Mouse (Mus musculus) liver, embryonic 11.5 days (tissue): ENCODE results near the gene Nmnat2. TPM values are rescaled to one million over a fixed set of nuclear protein-coding genes. Genes with fewer than 3 reads are reported as not detected.

Experiments used
- ATAC-seq: fragments of 200-750 bp; cut with Nextera tagmentation; replicated peaks from 2 replicates; pipeline ENCODE4 v1.8.0; 2017; ENCODE audit warnings: moderate number of reproducible peaks, mild to moderate bottlenecking, moderate TSS enrichment, moderate library complexity; ENCODE audit not compliant: low FRiP score
- DNase-seq: peaks from one replicate; pipeline ENCODE4 v3.0.0-alpha.2; 2017; ENCODE audit warnings: low spot score
- H3K27ac ChIP-seq: fragments of 300-500 bp; sonication (generic); 2 replicates; pipeline ENCODE4 v1.5.1; 2014; ENCODE audit warnings: mild to moderate bottlenecking, low read depth, low read length, control low read depth
- H3K27me3 ChIP-seq: fragments of 300-500 bp; sonication (generic); replicated peaks from 2 replicates; pipeline ENCODE4 v1.6.1; 2014; ENCODE audit warnings: low read length, mixed read lengths; ENCODE audit not compliant: control insufficient read depth, insufficient read depth
- H3K36me3 ChIP-seq: fragments of 300-500 bp; sonication (generic); 2 replicates; pipeline ENCODE4 v1.6.1; 2014; ENCODE audit warnings: mild to moderate bottlenecking, low read length, moderate library complexity, mixed read lengths; ENCODE audit not compliant: control insufficient read depth, insufficient read depth
- H3K4me1 ChIP-seq: fragments of 300-500 bp; sonication (generic); replicated peaks from 2 replicates; pipeline ENCODE4 v1.6.1; 2014; ENCODE audit warnings: low read length, mixed read lengths; ENCODE audit not compliant: control insufficient read depth, insufficient read depth
- H3K4me2 ChIP-seq: fragments of 300-500 bp; sonication (generic); 2 replicates; pipeline ENCODE4 v1.6.1; 2014; ENCODE audit warnings: mild to moderate bottlenecking, control low read depth, moderate library complexity
- H3K4me3 ChIP-seq: fragments of 300-500 bp; sonication (generic); 2 replicates; pipeline ENCODE4 v1.5.1; 2014; ENCODE audit warnings: low read depth, low read length, control low read depth
- H3K9ac ChIP-seq: fragments of 300-500 bp; sonication (generic); 2 replicates; pipeline ENCODE4 v1.6.1; 2014; ENCODE audit warnings: low read depth, low read length, control low read depth
- H3K9me3 ChIP-seq: fragments of 300-500 bp; sonication (generic); 2 replicates; pipeline ENCODE4 v1.6.1; 2016; ENCODE audit warnings: low read length, inconsistent platforms, mixed read lengths; ENCODE audit not compliant: control insufficient read depth
- WGBS: fragments of 180-500 bp; shearing (Covaris S2); extraction: QIAGEN DNeasy Blood & Tissue Kit; methylation state at CpG from one replicate; pipeline ENCODE4 v1.1.7; 2014; 5-methylcytosine and 5-hydroxymethylcytosine counted together
- polyA plus RNA-seq: library from polyadenylated mRNA; unstranded; fragments of >200 nt; fragmentation: Nextera tagmentation; extraction: Ambion mirVana; gene quantifications from 2 replicates; pipeline ENCODE4 v1.2.1, GENCODE M21; 2014

Nmnat2 gene
- polyA plus RNA-seq, 1 experiment from 2014 or later, result 0.10 TPM

- Histone ChIP-seq H3K36me3 (no peaks in the 10 kb centered on the region), H3K4me1 (no peaks in the 10 kb centered on the region), H3K27ac (no peak overlapping the region), H3K27me3 (no peaks in the 10 kb centered on the region), H3K4me2 (no peak overlapping the region), H3K4me3 (no peak overlapping the region), H3K9ac (no peak overlapping the region), H3K9me3 (no peaks in the 10 kb centered on the region)
- DNase-seq, result no peak
- WGBS, result 72% methylated on average over 6 of the region's 6 CpGs
- no peak for ATAC-seq
These were observed 39.0 kb downstream of the Nmnat2 start for GRCm38 (mm10) chr1:152993803-152994202.

- Histone ChIP-seq H3K4me3 (no peak overlapping the region), H3K4me1 (no peaks in the 10 kb centered on the region), H3K9ac (no peak overlapping the region), H3K4me2 (no peak overlapping the region), H3K27ac (no peak overlapping the region), H3K9me3 (no peaks in the 10 kb centered on the region), H3K36me3 (no peaks in the 10 kb centered on the region), H3K27me3 (no peaks in the 10 kb centered on the region)
- WGBS, result 73% methylated on average over 8 of the region's 8 CpGs
- ATAC-seq, result no peak
- DNase-seq, result no peak
These were observed 45.2 kb downstream of the Nmnat2 start for GRCm38 (mm10) chr1:152999983-153000382.

- H3K27me3 ChIP-seq, result no peaks in the 10 kb centered on the region
- H3K4me2 ChIP-seq, result no peak overlapping the region
- no peak overlapping the region for H3K4me3 ChIP-seq
- no peak overlapping the region for H3K27ac ChIP-seq
- no peak overlapping the region for H3K9ac ChIP-seq
- ATAC-seq, result no peak
- H3K9me3 ChIP-seq, result no peaks in the 10 kb centered on the region
- no peak for DNase-seq
- no peaks in the 10 kb centered on the region for H3K4me1 ChIP-seq
- WGBS, result 80% methylated on average over 6 of the region's 6 CpGs
- no peaks in the 10 kb centered on the region for H3K36me3 ChIP-seq
These were observed 45.9 kb downstream of the Nmnat2 start for GRCm38 (mm10) chr1:153000486-153001228.

- Histone ChIP-seq H3K4me1 (no peaks in the 10 kb centered on the region), H3K36me3 (no peaks in the 10 kb centered on the region), H3K9me3 (no peaks in the 10 kb centered on the region), H3K4me3 (no peak overlapping the region), H3K27ac (no peak overlapping the region), H3K9ac (no peak overlapping the region), H3K27me3 (no peaks in the 10 kb centered on the region), H3K4me2 (no peak overlapping the region)
- 66% methylated on average over 11 of the region's 11 CpGs for WGBS
- ATAC-seq (no peak), DNase-seq (no peak)
These were observed 47.7 kb downstream of the Nmnat2 start for GRCm38 (mm10) chr1:153002295-153003050.

- DNase-seq (no peak), ATAC-seq (no peak)
- WGBS, result 89% methylated on average over 2 of the region's 2 CpGs
- no peak overlapping the region for H3K27ac ChIP-seq
- no peaks in the 10 kb centered on the region for H3K27me3 ChIP-seq
- H3K36me3 ChIP-seq, result no peaks in the 10 kb centered on the region
- H3K4me1 ChIP-seq, result no peaks in the 10 kb centered on the region
- no peak overlapping the region for H3K4me3 ChIP-seq
- H3K9ac ChIP-seq, result no peak overlapping the region
- H3K9me3 ChIP-seq, result no peaks in the 10 kb centered on the region
- no peak overlapping the region for H3K4me2 ChIP-seq
These were observed 49.7 kb downstream of the Nmnat2 start for GRCm38 (mm10) chr1:153004472-153004871.

- Histone ChIP-seq H3K27ac (no peak overlapping the region), H3K27me3 (no peaks in the 10 kb centered on the region), H3K4me1 (no peaks in the 10 kb centered on the region), H3K4me3 (no peak overlapping the region), H3K9ac (no peak overlapping the region), H3K36me3 (no peaks in the 10 kb centered on the region), H3K9me3 (no peaks in the 10 kb centered on the region), H3K4me2 (no peak overlapping the region)
- 60% methylated on average over 5 of the region's 5 CpGs for WGBS
- ATAC-seq (no peak), DNase-seq (no peak)
These were observed 51.3 kb downstream of the Nmnat2 start for GRCm38 (mm10) chr1:153006054-153006453.

GRCm38 (mm10) chr1:153006761-153007160, 52.0 kb downstream of the Nmnat2 start:
- Histone ChIP-seq H3K27me3 (no peaks in the 10 kb centered on the region), H3K36me3 (no peaks in the 10 kb centered on the region), H3K4me2 (no peak overlapping the region), H3K27ac (no peak overlapping the region), H3K4me1 (no peaks in the 10 kb centered on the region), H3K9ac (no peak overlapping the region), H3K9me3 (no peaks in the 10 kb centered on the region), H3K4me3 (no peak overlapping the region)
- DNase-seq (no peak), ATAC-seq (no peak)
- 69% methylated on average over 4 of the region's 4 CpGs for whole genome bisulfite sequencing

- DNase-seq (no peak), ATAC-seq (no peak)
- Histone ChIP-seq H3K9ac (no peak overlapping the region), H3K27me3 (no peaks in the 10 kb centered on the region), H3K4me3 (no peak overlapping the region), H3K27ac (no peak overlapping the region), H3K36me3 (no peaks in the 10 kb centered on the region), H3K9me3 (no peaks in the 10 kb centered on the region), H3K4me1 (no peaks in the 10 kb centered on the region), H3K4me2 (no peak overlapping the region)
- WGBS, result 81% methylated on average over 5 of the region's 5 CpGs
These were observed 52.5 kb downstream of the Nmnat2 start for GRCm38 (mm10) chr1:153007292-153007691.

- no peak overlapping the region for H3K4me2 ChIP-seq
- ATAC-seq (no peak), DNase-seq (no peak)
- 81% methylated on average over 6 of the region's 6 CpGs for WGBS
- H3K4me1 ChIP-seq, result no peaks in the 10 kb centered on the region
- H3K4me3 ChIP-seq, result no peak overlapping the region
- no peak overlapping the region for H3K27ac ChIP-seq
- no peaks in the 10 kb centered on the region for H3K9me3 ChIP-seq
- H3K36me3 ChIP-seq, result no peaks in the 10 kb centered on the region
- no peaks in the 10 kb centered on the region for H3K27me3 ChIP-seq
- no peak overlapping the region for H3K9ac ChIP-seq
These were observed 53.0 kb downstream of the Nmnat2 start for GRCm38 (mm10) chr1:153007824-153008223.
